Mouse (Mus musculus) c-Kit-positive CD71-positive TER-119-negative erythroid progenitor cells, embryonic 14.5 days (primary cell): Measurements from ENCODE around the gene Sypl.
A peak's percentile ranks its signal among the peaks of the same experiment; 100 is the strongest.

Experiments used
- DNase-seq: peaks from one replicate; pipeline ENCODE4 v3.0.0-alpha.2; 2013; ENCODE audit warnings: low read depth

The Sypl gene

DNA sequence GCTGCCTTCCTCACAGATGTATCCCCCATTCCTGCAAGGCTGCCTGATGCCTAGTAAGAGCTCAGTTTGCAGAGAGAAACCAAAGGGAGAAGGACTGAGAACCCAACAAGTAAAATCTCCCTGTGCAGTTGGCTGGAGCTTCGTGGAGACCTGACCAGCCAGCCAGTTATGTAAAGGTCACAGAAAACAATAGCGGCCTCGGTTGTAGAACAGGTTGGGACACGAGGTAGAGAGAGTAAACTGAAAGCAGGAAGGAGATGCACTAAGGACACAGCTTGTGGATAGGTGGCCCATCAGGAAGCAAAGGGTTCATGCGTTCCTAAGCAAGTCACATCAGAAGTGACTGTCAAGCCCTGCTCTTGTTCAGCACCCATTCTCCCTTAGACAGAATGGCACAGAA is 52.2 kb downstream of the Sypl start:
- no peak for DNase-seq

DNA sequence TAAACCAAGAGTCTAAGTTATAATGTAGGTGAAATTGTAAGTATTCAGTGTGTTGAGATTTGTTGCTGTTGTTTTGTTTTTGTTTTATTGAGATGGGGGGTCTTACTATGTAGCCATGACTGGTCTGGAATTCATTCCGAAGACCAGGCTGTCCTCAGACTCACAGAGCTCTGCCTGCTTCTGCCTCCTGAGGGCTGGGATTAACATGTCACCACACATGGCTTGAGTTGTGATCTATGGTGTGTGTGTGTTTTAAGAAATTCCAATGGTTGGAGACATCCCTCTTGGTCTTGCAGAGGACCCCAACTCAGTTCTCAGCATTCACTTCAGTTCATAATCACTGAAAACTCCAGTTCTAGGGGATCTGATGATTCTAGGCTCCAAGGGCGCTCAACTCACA is 53.5 kb downstream of the Sypl start:
- DNase-seq, result no peak

DNA sequence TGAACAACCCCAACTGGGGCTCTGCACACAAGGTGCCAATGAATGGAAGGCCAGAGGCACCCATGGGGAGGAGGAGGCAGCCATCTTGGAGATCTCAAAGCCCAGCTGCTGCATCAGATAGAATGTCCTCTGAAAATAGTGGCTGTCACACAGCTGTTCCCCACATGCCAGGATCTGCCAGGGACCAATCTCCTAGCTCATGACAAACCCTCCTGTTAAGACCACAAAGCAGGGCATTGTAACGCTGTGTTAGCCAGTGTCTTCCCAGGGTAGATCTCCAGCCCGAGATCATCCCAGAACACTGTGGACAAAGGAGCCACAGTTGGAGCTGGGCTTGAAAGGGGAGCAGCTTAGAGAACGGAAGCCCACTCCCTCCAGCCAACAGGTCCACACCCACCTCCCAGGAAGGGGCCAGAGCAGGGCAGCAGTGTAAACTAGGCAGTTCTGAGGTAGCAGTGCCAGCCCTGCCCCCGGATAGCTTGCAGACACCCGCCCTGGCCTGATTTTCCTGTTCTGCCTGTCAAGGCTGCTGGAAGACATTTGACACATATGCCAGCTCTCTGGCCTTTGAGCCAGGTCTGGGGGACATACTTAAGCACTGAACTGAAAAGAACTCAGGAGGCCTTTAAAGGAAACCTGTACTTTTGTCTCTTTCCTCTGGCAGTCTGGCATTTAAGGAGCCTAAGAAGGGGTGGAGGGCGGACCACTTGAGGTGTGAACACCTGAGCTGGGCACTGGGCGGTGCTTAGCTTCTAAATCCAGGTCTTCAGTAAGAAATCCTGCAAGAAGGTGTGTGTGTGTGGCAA is 54.8 kb downstream of the Sypl start:
- no peak for DNase-seq

- DNase-seq, result no peak
Measured at GRCm38 (mm10) chr12:33009206-33009966, 55.7 kb downstream of the Sypl start.

GRCm38 (mm10) chr12:33010026-33010425 is 56.3 kb downstream of the Sypl start:
- peak; percentile 13 for DNase-seq

DNA sequence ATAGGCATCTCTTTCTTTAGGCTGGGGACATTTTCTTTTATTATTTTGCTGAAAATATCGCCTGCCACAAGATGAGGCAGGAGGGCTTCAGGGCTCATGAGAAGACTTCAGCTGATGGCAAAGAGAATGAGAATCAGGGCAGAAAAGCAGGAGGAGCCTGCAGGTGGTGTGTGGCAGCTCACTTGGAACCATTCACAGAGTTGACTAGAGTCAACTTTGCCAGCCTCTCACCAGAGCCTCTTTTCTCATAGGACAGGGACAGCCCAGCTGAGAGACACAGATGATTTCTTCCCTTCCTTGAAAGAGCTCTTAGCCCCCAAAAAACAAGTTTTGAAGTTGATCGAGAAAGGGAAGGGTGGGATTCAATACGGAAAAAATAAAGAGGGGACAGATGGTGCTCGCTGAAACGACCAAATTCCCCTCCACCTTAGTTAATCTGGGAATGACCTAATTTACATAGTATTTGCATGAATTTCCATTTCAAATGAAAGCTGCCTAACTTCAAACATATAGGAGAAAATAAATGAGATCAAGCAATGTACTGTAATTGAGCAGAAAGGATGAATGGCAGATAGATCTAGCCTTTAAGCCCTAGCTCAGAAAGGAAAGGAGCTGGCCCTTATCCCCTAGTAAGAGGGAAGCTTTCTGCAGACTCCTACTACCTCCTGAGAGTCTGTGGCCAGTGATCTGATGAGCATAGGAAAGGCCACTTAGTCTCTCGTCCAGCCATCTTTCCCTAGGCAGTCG is 60.5 kb downstream of the Sypl start:
- DNase-seq, result no peak

GRCm38 (mm10) chr12:33015103-33015502 is 61.4 kb downstream of the Sypl start:
- no peak for DNase-seq

DNA sequence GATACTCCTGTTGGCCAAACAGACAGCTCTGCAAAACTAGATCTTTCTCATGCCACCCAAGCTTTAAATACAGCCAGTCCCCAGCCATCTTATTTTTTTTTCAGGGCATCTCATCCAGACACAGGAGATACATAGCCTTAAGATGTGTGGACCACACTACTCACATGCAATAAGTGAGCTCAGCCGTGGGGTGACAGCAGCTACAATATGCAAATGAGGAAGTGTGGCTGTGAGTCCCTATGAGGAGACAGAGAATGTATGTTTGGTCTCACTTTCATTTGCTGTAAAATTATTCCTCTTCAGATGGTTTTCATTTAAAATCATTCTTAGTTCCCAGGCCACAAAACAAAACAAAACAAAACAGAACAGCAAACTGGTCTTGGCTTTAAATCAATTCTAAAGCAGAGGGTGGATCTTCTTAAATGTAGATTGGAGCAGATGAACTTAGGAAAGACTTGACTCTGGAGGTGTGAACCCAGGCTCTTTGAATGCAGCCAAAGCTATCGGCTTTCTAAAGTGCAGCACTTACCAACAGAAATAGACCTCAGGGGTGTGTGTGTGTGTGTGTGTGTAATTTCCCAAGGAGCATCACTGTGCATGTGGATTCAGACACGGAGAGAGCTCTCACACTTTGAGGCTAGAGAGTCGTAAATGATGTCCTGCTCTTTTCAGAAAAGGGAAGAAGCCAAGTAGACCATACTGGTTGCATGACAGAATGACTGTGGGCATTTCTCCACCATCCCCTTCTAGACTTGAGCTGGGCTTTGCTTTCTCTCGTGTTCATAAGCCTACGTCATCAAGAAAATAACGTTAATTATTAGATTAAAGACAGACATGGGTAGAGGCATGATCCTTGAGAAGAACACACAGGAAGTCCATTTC is 63.4 kb downstream of the Sypl start:
- no peak for DNase-seq

DNA sequence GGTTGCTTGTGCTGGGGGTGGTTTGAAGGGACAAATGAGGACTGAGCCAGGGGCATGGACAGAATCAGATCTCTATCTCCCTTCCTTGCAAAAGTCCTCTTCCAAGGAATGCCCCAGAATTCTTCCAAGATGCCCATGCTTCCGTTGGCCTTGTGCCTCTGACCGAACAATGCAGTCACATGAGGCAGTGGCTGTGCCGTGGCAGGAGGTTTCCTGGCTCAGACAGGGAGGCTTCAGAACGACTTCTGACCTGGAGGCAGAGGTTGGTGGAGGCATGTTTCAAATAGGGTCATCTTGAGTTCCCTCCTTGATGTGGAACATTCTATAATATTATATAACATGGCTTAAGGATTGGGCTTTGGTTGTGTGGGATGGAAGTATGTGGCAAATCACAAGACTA is 64.9 kb downstream of the Sypl start:
- no peak for DNase-seq

DNA sequence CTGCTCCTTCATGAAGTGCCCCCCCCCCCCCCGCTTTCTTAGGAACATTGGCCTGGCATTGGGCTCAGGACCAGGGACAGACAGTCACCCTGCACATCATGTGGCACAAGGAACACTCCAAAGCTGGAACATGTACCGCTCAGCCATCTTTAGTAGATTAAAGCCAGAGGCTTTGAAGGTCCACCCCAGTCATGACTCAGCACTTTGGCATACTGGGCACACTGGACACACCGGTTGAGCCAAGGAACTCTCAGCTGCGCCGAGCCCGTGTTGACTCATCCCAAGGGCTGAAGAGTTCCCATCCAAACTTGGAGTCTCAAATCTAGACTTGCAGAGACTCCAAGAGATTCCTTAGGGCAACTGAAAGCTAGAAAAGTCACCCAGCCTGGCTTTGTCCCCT is 66.3 kb downstream of the Sypl start:
- DNase-seq, result no peak

GRCm38 (mm10) chr12:33021140-33021539 is 67.4 kb downstream of the Sypl start:
- no peak for DNase-seq

DNA sequence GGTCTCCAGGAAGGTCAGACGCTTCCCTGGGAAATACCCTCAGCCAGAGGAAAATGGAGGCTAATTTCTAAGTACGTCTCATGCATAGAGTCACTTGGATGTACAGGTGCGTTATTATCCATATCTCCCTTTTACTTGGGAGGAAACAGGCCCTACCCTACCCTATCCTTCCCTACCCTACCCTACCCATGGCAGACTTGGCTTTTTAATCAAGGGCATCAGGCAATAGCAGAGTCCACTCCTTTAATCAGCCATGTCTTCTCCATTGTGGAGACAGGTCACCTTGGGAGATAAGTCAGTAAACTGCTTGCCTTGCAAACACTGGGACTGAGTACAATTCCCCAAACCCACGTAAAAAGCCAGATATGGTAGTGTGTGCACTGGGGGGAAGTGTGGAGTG is 68.1 kb downstream of the Sypl start:
- no peak for DNase-seq

DNA sequence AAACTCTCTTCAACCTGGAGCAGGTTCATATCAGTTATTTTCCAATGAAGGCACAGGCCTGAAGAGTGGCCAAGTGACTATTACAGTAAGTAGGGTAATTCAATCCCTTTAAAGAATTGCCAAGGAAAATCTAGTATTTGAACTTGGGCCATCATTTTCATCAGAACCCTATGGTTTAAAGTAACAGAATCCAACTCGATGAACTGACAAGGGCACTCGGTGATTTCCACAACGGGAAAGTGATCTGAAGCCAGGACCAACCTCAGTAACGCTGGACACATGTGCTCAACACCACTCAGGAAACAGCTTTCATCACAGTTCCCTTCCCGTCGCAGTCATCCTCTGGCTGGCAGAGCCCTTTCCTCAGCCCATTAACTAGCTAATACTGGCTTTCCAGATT is 70.8 kb downstream of the Sypl start:
- DNase-seq, result no peak

GRCm38 (mm10) chr12:33027093-33027492 is 73.4 kb downstream of the Sypl start:
- peak; percentile 63 for DNase-seq

DNA sequence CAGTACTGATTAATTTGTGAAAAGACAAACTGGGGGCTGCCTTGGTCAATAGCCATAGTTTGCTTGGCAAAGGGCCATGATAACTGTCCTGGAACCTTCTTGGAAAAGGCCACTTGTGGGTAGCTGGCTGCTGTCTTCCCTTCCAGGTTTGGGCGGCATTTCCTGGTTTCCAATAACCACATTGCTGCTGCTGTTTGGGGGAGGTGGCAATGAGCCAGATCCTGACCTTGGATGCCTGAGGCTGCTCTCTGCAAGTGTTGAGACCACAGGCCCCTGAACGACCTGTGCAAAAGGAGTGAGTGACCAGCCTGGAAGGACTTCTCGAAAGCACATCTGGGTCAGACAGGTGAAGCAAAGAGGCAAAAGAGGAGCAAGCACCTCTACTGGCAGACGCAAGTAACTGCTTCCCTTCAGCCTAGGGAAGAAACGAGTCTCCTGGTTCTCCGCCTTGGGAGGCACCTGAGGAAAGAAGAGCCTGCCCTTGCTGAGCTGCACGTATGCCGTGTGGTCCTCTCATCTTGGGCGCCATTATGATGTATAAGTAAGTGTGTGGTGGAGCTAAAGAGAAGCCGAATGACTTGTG is 74.5 kb downstream of the Sypl start:
- no peak for DNase-seq

GRCm38 (mm10) chr12:33028708-33029107 is 75.0 kb downstream of the Sypl start:
- DNase-seq, result no peak
